Mouse (Mus musculus) adipocyte (in vitro differentiated cells): Measurements from ENCODE around the gene Nutm1.
"Not testable (repeated sequence)": the region's sequence is repeated elsewhere in the genome, so short reads cannot be mapped to it uniquely, and the experiment has no call there.

Experiments used
- DNase-seq: peaks from one replicate; pipeline ENCODE4 v3.0.0-alpha.2; 2016; ENCODE audit warnings: low spot score

Gene Nutm1

DNA sequence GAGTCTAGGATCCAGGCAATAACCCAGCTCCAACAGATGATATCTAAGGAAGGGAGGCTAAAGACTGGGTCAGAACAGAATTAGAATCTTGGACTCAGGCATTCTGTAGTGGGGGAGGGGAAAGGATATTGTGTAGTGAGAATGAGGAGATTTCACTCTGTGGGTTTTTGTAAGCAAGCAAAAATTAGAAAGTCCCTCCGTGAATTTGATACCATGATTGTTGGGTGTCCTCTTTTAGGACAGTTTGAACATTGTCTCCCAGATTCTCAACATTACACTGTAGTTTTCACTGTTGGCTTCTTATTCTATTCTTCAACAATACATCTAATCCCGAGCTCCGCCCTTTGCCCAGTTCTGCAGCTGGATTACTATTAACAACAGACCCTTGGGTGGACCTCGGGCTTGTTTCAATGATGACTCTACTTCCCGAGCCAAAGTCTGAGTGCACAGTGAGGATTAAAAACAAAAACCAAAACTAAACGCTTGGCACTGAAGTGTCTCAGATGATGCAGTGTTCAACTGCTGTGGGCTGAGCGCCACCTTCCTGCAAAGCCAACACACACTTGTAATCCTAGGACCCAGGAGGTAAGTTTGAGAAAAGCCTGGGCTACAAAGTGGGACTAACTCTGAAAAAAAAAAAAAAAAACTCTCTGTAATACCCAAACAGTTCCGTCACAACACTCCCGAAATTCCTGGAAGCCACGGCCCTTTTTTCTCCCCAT lies at the start of gene Nutm1:
Gene Nutm1, minus strand, starts transcription at position 51 of the 722 bp plus-strand sequence.
- no peak for DNase-seq

DNA sequence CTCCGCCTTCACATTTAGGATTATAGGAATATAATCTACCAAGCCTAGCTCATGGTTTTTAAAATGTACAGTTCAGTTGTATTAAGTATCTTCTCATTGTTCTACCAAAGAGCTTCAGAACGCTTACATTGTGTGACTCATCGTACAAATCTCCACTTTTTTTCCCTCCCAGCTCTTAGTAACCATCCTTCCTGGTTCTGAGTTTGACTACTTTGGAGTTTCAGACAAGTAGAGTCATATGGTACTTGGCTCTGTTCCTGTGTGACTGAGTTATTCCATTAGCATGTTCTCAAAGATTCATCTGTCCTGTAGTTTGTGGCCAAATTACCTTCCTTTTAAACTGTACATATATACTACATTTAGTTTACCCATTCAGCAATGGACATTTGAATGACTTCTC lies 49.6 kb upstream of the Nutm1 start:
- DNase-seq: no peak

DNA sequence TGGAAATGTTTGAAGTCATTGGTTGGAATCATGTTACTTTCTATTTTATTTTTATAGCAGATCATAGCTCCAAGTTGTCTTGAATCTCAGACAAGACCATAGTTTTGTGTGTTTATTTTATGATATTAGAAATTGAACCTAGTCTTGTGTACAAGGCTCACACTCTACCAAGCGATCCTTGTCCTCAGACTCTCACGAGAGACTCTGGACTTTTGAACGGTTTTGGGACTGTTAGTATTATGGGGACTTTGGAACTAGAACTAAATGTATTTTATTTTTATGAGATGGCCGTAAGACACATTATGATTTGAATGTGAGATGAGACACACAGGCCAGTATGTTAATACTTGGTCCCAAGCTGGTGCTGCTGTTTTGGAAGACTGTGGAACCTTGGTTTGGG lies 39.1 kb upstream of the Nutm1 start:
- DNase-seq: no peak

DNA sequence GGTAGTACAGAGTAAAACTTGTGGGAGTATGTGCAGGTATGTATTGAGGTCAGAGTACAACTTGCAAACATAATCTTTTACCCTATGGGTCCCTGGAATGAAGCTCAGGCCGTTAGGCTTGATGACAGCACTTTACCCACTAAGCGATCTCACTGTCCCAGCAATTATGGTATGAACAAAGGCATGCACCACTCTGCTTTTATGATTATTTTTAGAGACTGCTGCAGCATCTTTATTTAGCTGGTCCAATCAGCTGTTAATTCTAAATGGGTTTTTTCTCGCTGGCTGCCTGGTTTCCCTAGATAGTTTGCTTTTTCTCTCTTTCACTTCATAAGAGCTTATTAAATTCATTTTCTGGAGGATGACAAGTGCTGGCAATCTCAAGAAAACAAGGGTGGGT lies 37.1 kb upstream of the Nutm1 start:
- no peak for DNase-seq

DNA sequence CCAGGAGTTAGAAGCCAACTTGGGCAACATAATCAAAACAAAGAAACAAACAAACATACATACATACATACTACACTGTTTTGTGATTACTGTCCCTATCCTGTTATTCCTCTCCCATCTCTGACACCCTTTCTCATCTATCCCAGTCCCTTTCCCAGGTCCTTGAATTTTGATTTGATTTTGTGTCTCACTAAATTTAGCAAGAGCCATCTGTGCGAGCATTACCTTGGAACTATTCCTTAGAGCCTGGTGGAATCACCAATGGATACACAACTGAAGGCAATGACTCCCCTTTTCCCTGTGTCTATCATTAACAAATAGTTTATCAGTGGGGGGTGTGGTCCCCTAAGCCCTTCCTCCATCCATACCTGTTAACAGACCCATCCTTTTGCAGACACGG lies 33.7 kb upstream of the Nutm1 start:
- DNase-seq: no peak

DNA sequence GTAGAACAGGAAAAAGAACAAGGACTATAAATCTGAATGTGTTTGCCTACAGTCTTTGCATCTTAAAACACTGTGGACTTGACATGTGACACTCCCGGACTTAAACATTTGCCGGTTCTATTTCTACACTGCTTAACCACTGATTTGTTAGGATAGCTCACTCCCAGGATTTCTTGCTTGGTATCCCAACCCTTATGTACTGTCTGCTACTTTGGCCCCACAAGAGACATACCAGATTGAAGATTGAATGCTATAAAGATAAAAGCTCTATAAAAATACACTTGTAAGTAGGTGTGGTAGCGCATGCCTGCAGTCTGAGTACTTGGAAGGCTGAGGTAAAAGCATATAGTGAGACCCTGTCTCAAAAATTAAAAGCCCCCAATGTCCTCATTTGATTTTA lies 30.4 kb upstream of the Nutm1 start:
- DNase-seq: no peak

DNA sequence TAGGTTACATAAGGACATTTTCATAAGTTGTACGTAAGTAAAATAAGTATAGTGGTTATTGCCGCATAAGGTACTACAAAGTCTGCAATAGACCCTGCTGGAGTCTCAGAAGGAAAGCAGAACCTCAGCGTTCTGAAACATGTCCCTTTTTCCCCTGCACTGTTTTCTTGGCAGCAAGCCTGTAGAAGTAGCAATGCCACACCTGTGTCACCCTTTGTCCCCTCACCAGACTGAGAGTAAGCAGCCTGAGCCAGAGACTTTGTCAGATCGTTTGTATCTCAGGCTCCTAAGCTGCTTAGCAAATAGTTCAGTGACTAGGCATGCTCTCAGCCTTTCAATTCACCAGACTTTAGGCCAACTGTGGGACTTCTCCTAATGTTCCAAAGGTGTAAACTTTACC lies 28.0 kb upstream of the Nutm1 start:
- no peak for DNase-seq

DNA sequence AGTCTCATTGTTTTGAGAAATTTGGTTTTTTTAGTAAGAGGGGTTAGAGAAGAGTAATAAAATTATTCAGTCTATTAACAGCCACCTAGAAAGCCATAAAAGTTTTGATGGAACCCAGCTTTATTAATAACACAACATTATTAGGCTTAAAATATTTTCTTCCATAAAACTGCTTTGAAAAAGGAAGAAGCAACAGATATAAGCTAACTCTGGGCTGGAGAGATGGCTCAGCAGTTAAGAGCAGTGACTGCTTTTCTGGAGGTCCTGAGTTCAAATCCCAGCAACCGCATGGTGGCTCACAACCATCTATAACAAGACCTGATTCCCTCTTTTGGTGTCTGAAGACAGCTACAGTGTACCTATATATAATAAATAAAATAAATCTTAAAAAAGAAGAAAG lies 27.0 kb upstream of the Nutm1 start:
- not testable (repeated sequence) for DNase-seq

DNA sequence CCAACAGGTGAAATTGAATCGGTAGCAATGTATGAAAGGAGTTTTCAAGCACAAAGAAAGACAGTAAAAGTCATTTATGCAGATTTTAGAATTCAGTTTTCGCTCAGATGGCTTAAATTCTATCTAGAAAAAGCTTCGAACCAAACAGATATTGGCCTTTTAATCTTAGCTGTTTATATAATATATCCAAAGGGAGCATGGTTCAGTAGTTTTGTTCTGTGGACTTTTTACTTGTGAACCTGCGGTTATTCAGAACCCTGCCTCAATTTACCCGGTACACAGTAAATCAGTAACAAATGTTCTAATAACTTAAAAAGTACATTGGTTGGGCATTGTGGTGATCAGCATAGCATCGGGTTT lies 25.9 kb upstream of the Nutm1 start:
- no peak for DNase-seq

DNA sequence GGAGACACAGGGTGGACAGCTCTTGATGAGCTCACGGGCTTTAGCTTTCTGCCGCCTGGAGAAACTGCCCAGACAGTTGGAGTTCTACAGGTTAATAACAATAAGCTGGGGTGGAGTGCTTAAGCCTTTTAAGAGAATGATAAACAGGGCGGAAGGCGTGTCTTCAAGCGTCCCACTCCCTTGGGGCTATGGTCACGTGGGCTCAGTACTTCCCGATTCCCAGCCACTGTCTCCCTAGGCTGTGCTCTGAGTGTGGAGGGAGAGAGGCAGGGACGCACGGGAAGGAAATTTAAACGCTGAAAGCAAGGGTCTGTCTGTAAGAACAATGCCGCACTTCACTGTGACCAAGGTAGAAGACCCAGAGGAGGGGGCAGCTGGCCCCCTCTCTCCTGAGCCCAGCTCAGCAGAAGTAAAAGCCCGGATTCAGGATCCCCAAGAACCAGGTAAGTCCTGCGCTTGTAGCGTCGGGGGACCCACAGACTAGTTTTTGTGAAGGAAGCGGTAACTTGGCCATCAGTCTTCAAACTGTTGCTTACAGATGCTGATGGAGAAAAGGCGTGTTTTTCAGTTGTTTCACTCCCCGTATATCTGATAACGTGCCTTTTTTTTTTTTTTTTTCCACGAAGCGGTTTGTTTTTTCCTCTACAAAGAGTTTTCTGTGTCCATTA lies 25.4 kb upstream of the Nutm1 start:
- no peak for DNase-seq

DNA sequence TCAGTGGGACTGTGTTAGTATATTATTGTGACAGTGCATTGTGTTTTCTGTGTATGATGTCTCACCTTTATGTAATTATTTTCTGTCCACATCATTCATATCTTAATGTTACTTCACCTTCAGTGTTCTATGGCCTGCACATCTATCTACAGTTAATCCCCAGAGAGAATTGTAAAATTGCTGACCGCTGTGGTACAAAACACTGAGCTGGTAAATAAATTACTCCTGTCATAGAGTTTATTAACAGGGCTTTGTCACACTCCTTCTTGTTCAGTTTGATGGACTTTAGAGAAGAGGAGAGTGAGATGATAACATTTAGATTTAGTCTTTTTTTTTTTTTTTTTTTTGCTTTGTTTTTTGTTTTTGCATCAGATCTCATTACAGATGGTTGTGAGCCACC lies 23.8 kb upstream of the Nutm1 start:
- DNase-seq: no peak

DNA sequence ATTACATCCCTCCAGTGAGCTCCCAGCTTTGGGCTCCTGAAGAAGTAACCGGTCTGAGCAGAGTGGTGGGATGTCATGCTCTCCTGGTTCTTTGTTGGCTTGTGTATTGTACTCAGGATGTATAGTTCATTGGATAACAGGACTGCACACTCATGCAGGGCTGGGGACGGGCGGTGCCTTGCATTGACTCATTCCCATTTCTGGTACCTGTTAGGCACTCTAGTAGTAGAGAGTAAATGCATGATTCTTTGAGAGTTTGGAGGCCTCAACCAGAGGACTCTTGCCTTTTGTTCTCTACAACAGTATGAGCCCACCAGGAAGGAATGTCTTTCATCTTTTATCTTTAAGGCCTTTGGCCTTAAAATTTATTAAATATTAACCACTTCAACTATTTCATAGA lies 17.8 kb upstream of the Nutm1 start:
- no peak for DNase-seq

DNA sequence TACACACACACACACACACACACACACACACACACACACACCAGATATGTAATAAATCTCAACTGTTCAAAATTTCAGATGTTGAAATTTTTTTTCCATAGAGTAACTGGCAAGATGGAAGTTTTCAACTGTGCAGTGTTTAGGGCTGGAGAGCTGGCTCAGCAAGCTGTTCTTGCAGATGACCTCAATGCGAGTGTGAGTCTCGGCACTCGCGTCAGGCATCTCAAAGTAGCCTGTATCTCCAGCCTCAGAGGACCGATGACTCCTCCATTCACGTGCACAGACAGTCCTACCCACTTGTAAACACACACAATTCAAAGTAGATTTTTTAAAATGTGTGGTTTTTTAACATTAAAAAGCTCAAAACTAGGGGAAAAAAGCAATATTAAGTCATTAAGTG lies 14.4 kb upstream of the Nutm1 start:
- no peak for DNase-seq

DNA sequence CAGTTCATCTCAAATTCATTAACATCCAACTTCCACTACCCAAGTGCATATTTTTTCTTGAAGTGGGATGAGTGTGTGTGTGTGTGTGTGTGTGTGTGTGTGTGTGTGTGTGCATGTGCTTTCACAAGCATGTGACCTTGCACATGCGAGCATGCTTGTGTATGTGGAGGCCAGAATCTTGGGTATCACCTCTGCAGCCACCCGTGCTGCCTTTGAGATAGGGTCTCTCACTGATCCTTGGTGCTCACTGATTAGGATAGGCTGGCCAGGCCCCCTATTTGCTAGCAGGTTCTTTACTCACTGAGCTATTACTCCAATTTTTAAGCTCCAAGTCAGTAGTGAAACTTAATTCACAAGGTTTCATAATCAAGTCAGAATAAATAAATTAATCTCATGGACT lies 13.8 kb upstream of the Nutm1 start:
- no peak for DNase-seq

DNA sequence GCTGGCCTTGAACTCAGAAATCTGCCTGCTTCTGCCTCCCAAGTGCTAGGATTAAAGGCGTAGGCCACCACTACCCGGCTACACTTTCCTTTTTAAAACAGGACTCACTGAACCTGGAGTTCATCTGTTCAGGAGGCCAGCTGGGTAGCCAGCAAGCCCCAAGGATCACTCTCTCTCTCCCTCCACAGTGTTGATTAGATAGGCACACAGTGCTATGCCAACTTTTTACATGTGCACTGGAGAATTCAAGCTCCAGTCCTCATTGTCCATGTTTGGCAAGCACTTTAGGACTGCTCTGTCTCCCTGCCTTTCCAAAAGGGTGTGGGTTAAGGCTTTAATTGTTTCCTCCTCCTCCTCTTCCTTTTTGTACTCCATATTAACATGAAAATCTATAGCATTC lies 10.9 kb upstream of the Nutm1 start:
- no peak for DNase-seq

DNA sequence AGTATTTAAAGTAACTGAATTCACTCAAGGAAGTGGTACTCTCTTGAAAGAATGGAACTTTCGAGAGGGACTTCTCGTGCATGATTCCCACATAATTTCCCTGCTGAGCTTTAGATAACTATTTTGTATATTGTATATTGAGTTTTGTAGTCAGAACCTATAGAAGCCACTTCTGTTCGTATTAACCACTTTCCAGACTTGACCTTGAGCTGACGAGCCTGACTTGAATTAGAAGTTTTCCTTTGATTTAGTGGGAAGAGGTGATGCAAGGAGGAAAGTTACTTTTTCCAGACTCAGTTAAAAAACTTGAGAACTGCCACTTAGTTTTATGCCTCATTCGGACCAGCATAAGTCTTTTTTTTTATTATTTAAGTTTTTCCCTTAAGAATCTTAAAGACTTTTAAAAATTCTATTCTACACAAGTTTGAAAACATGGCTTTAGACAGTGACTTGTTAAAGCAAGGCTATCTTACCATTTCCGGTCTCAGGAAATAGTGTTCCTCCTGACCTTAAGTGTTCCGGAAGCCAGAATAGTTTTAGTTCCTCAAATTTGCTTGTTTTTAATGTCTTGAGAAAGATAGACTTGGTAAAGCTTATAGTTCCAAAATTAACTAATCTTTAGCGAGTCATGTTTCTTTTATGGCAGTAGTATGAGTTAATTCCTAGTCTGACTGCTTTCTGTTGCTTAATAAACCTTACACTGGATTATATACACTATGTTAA lies 8.6 kb upstream of the Nutm1 start:
- no peak for DNase-seq

DNA sequence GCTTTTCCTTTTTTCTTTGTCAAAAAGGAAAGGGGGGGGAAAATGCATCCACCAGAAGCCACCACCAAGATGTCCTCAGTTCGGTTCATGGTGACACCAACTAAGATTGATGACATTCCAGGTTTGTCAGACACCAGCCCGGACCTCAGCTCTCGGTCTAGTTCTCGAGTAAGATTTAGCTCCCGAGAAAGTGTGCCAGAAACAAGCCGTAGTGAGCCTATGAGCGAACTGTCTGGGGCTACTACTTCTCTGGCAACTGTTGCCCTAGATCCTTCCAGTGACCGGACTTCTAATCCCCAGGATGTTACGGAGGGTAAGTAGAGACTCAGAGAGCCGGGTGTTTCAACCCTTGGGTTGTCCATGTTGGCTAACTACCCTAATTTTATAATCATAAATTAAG lies 7.7 kb upstream of the Nutm1 start:
- DNase-seq: peak; percentile 26

DNA sequence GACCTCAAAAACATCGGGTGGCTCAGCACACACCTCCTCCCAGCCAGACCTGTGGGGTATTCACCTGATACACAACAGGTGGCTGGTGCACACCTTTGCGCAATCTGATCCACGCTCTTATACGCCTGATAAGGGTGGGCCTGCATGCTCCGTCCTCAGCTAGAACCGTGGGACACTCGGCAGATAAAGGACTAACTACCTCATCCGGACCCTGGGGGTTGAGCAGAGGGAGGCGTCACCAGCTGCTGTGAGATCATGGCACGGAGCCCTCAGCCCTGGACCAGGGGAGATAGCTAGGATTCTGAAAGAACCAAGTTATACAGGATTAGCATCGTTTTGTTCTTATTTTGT lies 7.1 kb upstream of the Nutm1 start, which contains the start of gene Gm21985:
Gene Gm21985, plus strand, starts transcription at position 73 of the 351 bp plus-strand sequence.
- peak; percentile 41 for DNase-seq

DNA sequence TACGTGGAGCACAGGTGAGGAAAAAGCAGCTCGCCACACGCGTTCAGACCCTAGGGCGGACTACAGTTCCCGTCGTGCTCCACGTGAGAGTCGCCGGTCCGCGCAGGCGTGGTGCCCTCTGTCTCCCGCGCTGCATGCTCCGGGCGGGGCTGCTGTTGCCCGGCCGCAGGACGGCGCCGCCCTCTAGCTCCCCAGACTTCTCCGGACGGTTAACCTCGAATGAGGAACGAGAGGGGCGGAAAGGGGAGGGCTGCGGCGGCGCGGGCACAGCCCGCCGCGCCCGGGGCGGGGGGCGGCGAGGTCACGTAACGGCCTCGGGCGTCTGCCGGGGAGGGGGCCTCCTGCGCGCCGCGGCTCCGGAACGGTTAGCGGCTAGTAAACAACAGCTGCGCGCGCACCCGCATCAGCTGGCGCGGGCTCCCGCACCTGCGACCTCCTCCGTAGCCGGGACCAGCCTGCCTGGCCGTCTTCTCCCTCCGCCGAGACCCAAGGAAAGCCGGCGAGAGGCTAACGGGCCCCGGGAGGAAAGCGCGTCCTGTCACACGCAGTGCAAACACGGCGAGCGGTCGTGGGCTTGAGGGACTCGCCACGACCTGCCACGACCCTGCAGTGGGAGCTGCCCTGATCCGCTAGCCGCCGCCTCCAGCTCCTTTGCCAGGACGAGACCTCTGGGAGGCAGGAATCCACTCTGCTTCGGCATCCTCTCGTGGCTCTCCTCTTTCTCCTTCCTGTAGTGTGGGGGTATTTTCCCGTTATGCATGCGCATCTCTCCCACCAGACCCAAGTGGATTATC lies 6.6 kb upstream of the Nutm1 start, which contains the start of gene Slc12a6:
Gene Slc12a6, plus strand, starts transcription at position 378 of the 794 bp plus-strand sequence.
- peak; percentile 88 for DNase-seq

DNA sequence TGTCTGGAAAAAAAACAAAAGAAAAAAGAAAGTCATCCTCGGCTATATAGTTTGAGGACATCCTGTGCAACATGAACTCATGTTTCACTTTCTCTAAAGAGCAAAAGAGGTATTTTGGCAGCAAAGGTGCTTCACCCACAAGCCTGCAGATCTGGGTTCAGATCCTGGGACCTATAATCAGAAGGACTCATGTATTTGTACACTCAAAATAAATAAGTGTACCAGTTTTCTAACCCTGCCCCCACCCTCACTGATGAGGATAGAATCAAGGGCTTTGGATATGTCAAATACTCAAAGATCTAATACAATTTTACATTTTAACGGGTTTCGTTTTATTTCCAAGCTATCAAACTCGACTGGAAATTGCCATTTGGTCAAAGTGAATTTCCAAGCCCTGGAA lies 5.3 kb upstream of the Nutm1 start:
- DNase-seq: no peak

DNA sequence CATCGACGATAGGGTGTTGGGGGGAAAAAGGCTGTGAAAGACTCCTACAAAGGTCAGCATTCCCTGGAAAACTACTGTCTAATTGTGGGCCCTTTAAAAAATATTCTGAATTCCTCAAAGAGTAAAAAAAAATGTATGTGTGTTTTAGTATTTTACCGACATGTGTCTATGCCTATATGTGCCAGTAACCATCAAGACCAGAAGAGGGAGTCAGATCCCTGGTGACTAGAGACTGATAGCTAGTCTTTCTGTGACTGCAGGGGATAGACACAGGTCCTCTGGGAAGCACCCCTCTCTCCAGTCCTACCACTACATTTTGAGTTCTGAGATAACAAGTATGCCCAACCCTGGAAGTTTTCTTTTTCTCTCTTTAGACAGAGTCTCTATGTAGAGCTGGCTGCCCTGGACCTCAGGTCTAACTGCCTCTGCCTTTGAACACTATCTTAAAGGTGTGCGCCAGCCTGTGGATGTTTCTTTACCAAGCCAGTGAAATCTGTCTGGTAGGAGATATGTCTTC lies 3.7 kb upstream of the Nutm1 start:
- peak; percentile 35 for DNase-seq
